Mouse (Mus musculus) hindbrain, embryonic 16.5 days (tissue): ENCODE data around the gene Zfp335. TPM values are rescaled to one million over a fixed set of nuclear protein-coding genes. Genes with fewer than 3 reads are reported as not detected.

Experiments
- ATAC-seq: fragments of 200-750 bp; cut with Nextera tagmentation; 2 replicates; pipeline ENCODE4 v1.8.0; 2017; ENCODE audit warnings: moderate TSS enrichment, moderate library complexity
- H3K27ac ChIP-seq: fragments of 300-500 bp; sonication (generic); 2 replicates; pipeline ENCODE4 v1.5.1; 2014; ENCODE audit warnings: low read depth, mild to moderate bottlenecking, control low read depth, low read length, moderate library complexity
- H3K27me3 ChIP-seq: fragments of 300-500 bp; sonication (generic); replicated peaks from 2 replicates; pipeline ENCODE4 v1.6.1; 2014; ENCODE audit warnings: low read length; ENCODE audit not compliant: control insufficient read depth, insufficient read depth
- H3K36me3 ChIP-seq: fragments of 300-500 bp; sonication (generic); 2 replicates; pipeline ENCODE4 v1.6.1; 2014; ENCODE audit warnings: mild to moderate bottlenecking, low read length, moderate library complexity, mixed read lengths; ENCODE audit not compliant: control insufficient read depth, insufficient read depth
- H3K4me1 ChIP-seq: fragments of 300-500 bp; sonication (generic); 2 replicates; pipeline ENCODE4 v1.6.1; 2014; ENCODE audit warnings: low read depth, low read length; ENCODE audit not compliant: control insufficient read depth, insufficient read depth
- H3K4me2 ChIP-seq: fragments of 300-500 bp; sonication (generic); 2 replicates; pipeline ENCODE4 v1.6.1; 2014; ENCODE audit warnings: mild to moderate bottlenecking, low read length, control low read depth, moderate library complexity
- H3K4me3 ChIP-seq: fragments of 300-500 bp; sonication (generic); 2 replicates; pipeline ENCODE4 v1.5.1; 2014; ENCODE audit warnings: mild to moderate bottlenecking, low read length, control low read depth, moderate library complexity
- H3K9ac ChIP-seq: fragments of 300-500 bp; sonication (generic); 2 replicates; pipeline ENCODE4 v1.6.1; 2014; ENCODE audit warnings: low read depth, mild to moderate bottlenecking, control low read depth, low read length, moderate library complexity
- H3K9me3 ChIP-seq: fragments of 300-500 bp; sonication (generic); 2 replicates; pipeline ENCODE4 v1.6.1; 2014; ENCODE audit warnings: mild to moderate bottlenecking, low read length, moderate library complexity; ENCODE audit not compliant: control insufficient read depth
- WGBS: fragments of 180-500 bp; shearing (Covaris S2); extraction: QIAGEN DNeasy Blood & Tissue Kit; methylation state at CpG from one replicate; pipeline ENCODE4 v1.1.7; 2014; 5-methylcytosine and 5-hydroxymethylcytosine counted together
- polyA plus RNA-seq: library from polyadenylated mRNA; unstranded; fragments of >200 nt; fragmentation: Nextera tagmentation; extraction: Ambion mirVana; gene quantifications from 2 replicates; pipeline ENCODE4 v1.2.1, GENCODE M21; 2015

The Zfp335 gene
- polyA plus RNA-seq: 13.4 and 17.1 TPM in 2 replicates

DNA sequence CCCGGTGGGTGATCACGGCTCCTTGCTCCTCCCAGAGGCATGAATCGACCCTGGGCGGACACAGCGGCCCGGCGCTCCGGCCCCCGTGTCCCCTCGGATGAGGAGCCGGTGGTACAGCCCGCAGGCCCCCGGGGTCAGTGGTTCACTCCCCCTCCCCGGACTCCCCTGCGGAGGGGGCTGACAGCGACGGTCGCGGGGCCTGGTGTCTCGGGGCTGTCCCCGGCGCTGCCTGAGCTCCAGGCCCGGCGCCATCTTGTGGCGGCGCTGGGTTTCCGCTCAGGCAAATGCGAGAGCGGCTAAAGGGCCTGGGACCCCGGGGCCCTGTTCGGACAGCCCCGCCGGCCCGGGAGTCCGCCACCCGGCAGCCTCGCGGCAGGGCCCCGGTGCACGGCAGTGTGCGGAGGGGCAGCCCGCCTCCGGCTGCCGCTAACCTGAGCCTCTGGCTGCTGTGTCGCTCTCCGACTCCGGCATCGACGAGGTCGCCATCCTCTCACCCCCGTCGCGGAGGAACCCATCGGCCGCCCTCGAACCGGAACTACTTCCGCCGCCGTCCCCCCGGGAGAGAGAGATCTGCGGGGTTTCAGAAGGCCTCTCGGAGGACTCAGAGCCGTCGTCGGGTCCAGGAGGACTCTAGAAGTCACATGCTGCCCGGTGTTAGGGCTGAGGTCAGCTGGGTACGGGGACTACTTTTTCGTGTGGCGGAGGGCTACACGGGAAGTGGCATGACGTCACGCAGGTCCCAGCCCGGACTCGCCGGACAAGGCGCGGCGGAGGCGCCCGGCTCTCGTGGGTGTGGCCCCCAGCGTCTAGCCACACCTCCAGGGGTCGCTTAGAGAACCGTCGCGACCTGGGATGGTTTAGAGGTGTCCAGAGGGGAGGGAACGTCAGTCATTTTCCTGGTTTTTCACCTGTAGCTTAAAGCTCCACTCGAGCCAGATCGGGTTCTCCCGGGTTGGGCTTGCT is at the start of gene Zfp335:
Zfp335 (minus strand) TSS at position 672 of the 963 bp plus-strand sequence.
- peak within 1 kb of the TSS; percentile 90 for H3K4me2 ChIP-seq
- peaks cover 20% of the 10 kb centered on the region for H3K4me1 ChIP-seq
- WGBS: under 1% methylated on average over 71 of the region's 91 CpGs
- H3K9me3 ChIP-seq: peaks cover under 1% of the 10 kb centered on the region; the same call in 1 of the 2 replicates
- ATAC-seq: peak; percentile 87
- peak within 1 kb of the TSS; percentile 100 for H3K27ac ChIP-seq
- H3K4me3 ChIP-seq: peak within 1 kb of the TSS; percentile 91
- no peaks in the 10 kb centered on the region for H3K27me3 ChIP-seq
- peak within 1 kb of the TSS; percentile 95 for H3K9ac ChIP-seq
- H3K36me3 ChIP-seq: peaks cover 30% of the 10 kb centered on the region

- Histone ChIP-seq H3K27ac (peak within 1 kb of the TSS; percentile 80), H3K27me3 (no peaks in the 10 kb centered on the region; the same call in 1 of the 2 replicates), H3K36me3 (no peaks in the 10 kb centered on the region), H3K4me3 (peak within 1 kb of the TSS; percentile 63), H3K9me3 (no peaks in the 10 kb centered on the region), H3K9ac (peak within 1 kb of the TSS; percentile 79), H3K4me1 (peaks cover 31% of the 10 kb centered on the region), H3K4me2 (peak within 1 kb of the TSS; percentile 69)
- WGBS: 1% methylated on average over 38 of the region's 54 CpGs
- peak; percentile 65 for ATAC-seq
Measured at GRCm38 (mm10) chr2:164960716-164961441, 49.3 kb upstream of the Zfp335 start, which contains the start of gene Slc12a5. Gene Slc12a5 (plus strand): TSS chr2:164960802.

DNA sequence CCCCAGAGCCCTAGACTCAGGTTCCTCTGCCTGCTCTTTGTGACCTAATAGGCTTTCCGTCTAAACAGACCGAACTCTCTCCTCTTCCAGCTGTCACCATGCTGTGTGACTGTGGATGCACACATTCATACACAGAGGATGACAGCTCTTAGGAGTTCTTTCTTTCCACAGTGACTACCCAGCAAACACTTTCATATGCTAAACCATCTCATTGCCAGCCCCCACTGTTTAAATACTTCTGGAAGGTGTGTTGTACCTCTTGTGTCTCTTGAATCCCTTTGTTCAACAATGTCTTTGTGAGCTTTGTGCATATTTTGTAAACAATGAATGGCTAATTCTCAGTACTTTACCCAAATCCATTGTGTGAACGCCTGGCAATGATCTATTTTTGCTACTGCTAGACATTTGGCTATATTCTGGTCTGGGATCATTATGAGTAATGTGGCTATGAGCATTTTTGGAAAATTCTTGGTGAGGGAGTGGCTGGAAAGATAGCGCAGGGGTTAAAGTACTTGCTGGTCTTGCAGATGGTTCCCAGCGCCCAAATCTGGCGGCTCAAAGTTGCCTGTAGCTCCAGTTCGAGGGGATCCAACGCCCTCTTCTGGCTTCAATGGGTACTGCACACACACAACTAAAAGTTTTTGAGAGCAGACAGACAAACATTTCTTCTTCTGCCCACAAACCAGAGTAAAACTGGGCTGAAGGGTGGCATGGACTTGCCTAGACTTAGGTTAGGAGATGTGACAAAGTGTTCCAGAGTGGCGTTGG is 46.2 kb upstream of the Zfp335 start:
- no peak for ATAC-seq
- Histone ChIP-seq H3K4me2 (no peak overlapping the region), H3K27ac (no peak overlapping the region), H3K36me3 (no peaks in the 10 kb centered on the region), H3K4me3 (no peak overlapping the region), H3K4me1 (peaks cover 14% of the 10 kb centered on the region), H3K9me3 (no peaks in the 10 kb centered on the region), H3K9ac (no peak overlapping the region), H3K27me3 (peaks cover 1% of the 10 kb centered on the region)
- 61% methylated on average over 9 of the region's 9 CpGs for WGBS

DNA sequence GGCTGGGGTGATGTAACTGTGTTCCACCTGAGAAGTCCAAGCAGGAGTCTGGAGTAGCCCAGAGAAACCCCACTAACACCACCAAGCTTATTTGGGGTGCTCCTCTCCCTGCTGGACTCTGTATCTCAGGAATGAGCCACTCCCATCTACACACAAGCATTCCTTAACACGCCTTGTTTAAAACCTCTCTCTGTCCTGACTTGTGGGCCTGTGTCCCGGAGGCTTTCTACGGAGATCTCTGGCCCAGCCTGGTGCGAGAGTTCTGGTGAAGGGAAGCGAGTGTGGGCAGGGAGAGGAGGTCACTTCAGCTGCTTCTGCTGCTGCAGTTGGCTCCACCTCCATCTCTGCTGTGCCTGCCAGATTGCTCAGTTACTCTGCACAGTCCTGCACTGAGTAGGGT is 44.6 kb upstream of the Zfp335 start:
- peaks cover 11% of the 10 kb centered on the region for H3K27me3 ChIP-seq
- no peak overlapping the region for H3K4me2 ChIP-seq
- no peak for ATAC-seq
- H3K9ac ChIP-seq: no peak overlapping the region
- peaks cover 8% of the 10 kb centered on the region; the same call in 1 of the 2 replicates for H3K4me1 ChIP-seq
- no peak overlapping the region for H3K27ac ChIP-seq
- WGBS: 67% methylated on average over 5 of the region's 5 CpGs
- no peak overlapping the region for H3K4me3 ChIP-seq
- no peaks in the 10 kb centered on the region for H3K36me3 ChIP-seq
- H3K9me3 ChIP-seq: no peaks in the 10 kb centered on the region

GRCm38 (mm10) chr2:164955725-164956124 is 44.2 kb upstream of the Zfp335 start:
- no peak overlapping the region for H3K4me3 ChIP-seq
- H3K27me3 ChIP-seq: peaks cover 16% of the 10 kb centered on the region
- H3K27ac ChIP-seq: no peak overlapping the region
- H3K36me3 ChIP-seq: no peaks in the 10 kb centered on the region
- H3K4me1 ChIP-seq: peaks cover 8% of the 10 kb centered on the region; the same call in 1 of the 2 replicates
- WGBS: 73% methylated on average over 4 of the region's 4 CpGs
- no peak overlapping the region for H3K9ac ChIP-seq
- no peak for ATAC-seq
- no peaks in the 10 kb centered on the region for H3K9me3 ChIP-seq
- no peak overlapping the region for H3K4me2 ChIP-seq

DNA sequence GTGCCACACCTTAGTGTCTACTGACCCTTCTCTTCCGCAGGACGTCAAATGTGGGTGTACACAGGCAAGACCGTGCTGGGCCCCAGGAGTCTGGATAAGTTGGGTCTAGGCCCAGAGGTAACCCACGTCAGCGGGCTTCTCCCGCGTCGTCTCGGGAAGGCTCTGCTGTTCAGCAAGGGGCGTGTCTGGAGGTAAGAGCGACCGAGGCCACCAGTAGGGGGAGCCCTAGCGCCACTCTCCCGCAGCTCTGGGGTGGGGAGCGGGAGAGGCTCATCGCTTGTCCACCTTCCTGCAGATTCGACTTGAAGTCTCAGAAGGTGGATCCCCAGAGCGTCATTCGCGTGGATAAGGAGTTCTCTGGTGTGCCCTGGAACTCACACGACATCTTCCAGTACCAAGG is 41.7 kb upstream of the Zfp335 start:
- Histone ChIP-seq H3K27ac (no peak overlapping the region), H3K27me3 (peaks cover 38% of the 10 kb centered on the region), H3K4me2 (peak overlapping the region; percentile 44), H3K36me3 (no peaks in the 10 kb centered on the region), H3K9ac (peak overlapping the region; percentile 37; the same call in 1 of the 2 replicates), H3K9me3 (no peaks in the 10 kb centered on the region), H3K4me3 (no peak overlapping the region), H3K4me1 (peaks cover 12% of the 10 kb centered on the region)
- under 1% methylated on average over 21 of the region's 21 CpGs for WGBS
- ATAC-seq: peak; percentile 85

- no peak overlapping the region for H3K27ac ChIP-seq
- H3K9ac ChIP-seq: no peak overlapping the region
- peaks cover 45% of the 10 kb centered on the region for H3K27me3 ChIP-seq
- no peak for ATAC-seq
- no peaks in the 10 kb centered on the region for H3K9me3 ChIP-seq
- H3K36me3 ChIP-seq: no peaks in the 10 kb centered on the region
- H3K4me1 ChIP-seq: peaks cover 14% of the 10 kb centered on the region
- WGBS: 37% methylated on average over 13 of the region's 13 CpGs
- H3K4me2 ChIP-seq: no peak overlapping the region
- no peak overlapping the region for H3K4me3 ChIP-seq
Measured at GRCm38 (mm10) chr2:164952448-164952847, 40.9 kb upstream of the Zfp335 start.

GRCm38 (mm10) chr2:164951745-164952144 is 40.2 kb upstream of the Zfp335 start:
- H3K4me1 ChIP-seq: peaks cover 14% of the 10 kb centered on the region
- peaks cover 45% of the 10 kb centered on the region for H3K27me3 ChIP-seq
- H3K4me2 ChIP-seq: no peak overlapping the region
- 80% methylated on average over 4 of the region's 4 CpGs for WGBS
- no peak overlapping the region for H3K27ac ChIP-seq
- H3K4me3 ChIP-seq: no peak overlapping the region
- no peak for ATAC-seq
- no peaks in the 10 kb centered on the region for H3K36me3 ChIP-seq
- H3K9me3 ChIP-seq: no peaks in the 10 kb centered on the region
- H3K9ac ChIP-seq: no peak overlapping the region
